Mouse (Mus musculus) forebrain, embryonic 11.5 days (tissue): ENCODE measurements around the gene Grm3. TPM values are rescaled to one million over a fixed set of nuclear protein-coding genes. Genes with fewer than 3 reads are reported as not detected.
A peak's percentile ranks its signal among the peaks of the same experiment; 100 is the strongest.

Source experiments
- ATAC-seq: fragments of 200-750 bp; cut with Nextera tagmentation; replicated peaks from 2 replicates; pipeline ENCODE4 v1.8.0; 2017; ENCODE audit warnings: moderate TSS enrichment; ENCODE audit not compliant: low FRiP score
- DNase-seq: peaks from one replicate; pipeline ENCODE4 v3.0.0-alpha.2; 2017; ENCODE audit warnings: low spot score
- H3K27ac ChIP-seq: fragments of 300-500 bp; sonication (generic); 2 replicates; pipeline ENCODE4 v1.5.1; 2014; ENCODE audit warnings: low read depth, low read length
- H3K27me3 ChIP-seq: fragments of 300-500 bp; sonication (generic); 2 replicates; pipeline ENCODE4 v1.6.1; 2014; ENCODE audit warnings: mild to moderate bottlenecking, low read length, mixed read lengths; ENCODE audit not compliant: control insufficient read depth, insufficient read depth
- H3K36me3 ChIP-seq: fragments of 300-500 bp; sonication (generic); 2 replicates; pipeline ENCODE4 v1.6.1; 2014; ENCODE audit warnings: mild to moderate bottlenecking, low read length, moderate library complexity, mixed read lengths; ENCODE audit not compliant: control insufficient read depth, insufficient read depth
- H3K4me1 ChIP-seq: fragments of 300-500 bp; sonication (generic); replicated peaks from 2 replicates; pipeline ENCODE4 v1.6.1; 2014; ENCODE audit warnings: low read length, mixed read lengths; ENCODE audit not compliant: control insufficient read depth, insufficient read depth
- H3K4me2 ChIP-seq: fragments of 300-500 bp; sonication (generic); 2 replicates; pipeline ENCODE4 v1.6.1; 2014; ENCODE audit warnings: low read depth, mild to moderate bottlenecking, low read length, moderate library complexity, mixed read lengths; ENCODE audit not compliant: severe bottlenecking
- H3K4me3 ChIP-seq: fragments of 300-500 bp; sonication (generic); 2 replicates; pipeline ENCODE4 v1.5.1; 2014; ENCODE audit warnings: low read depth, low read length
- H3K9ac ChIP-seq: fragments of 300-500 bp; sonication (generic); 2 replicates; pipeline ENCODE4 v1.6.1; 2014; ENCODE audit warnings: low read length
- H3K9me3 ChIP-seq: fragments of 300-500 bp; sonication (generic); 2 replicates; pipeline ENCODE4 v1.6.1; 2016; ENCODE audit warnings: low read length, mixed read lengths; ENCODE audit not compliant: control insufficient read depth
- WGBS: fragments of 180-500 bp; shearing (Covaris S2); extraction: QIAGEN DNeasy Blood & Tissue Kit; methylation state at CpG from one replicate; pipeline ENCODE4 v1.1.7; 2014; 5-methylcytosine and 5-hydroxymethylcytosine counted together
- polyA plus RNA-seq: library from polyadenylated mRNA; unstranded; fragments of >200 nt; fragmentation: Nextera tagmentation; extraction: Ambion mirVana; gene quantifications from 2 replicates; pipeline ENCODE4 v1.2.1, GENCODE M21; 2014

Gene Grm3
- polyA plus RNA-seq, 1 experiment from 2014 or later = 0.51 TPM

GRCm38 (mm10) chr5:9579021-9579420, 145.9 kb downstream of the Grm3 start:
- H3K27me3 ChIP-seq = no peaks in the 10 kb centered on the region
- H3K4me2 ChIP-seq = no peak overlapping the region
- ATAC-seq (no peak), DNase-seq (no peak)
- no peak overlapping the region for H3K9ac ChIP-seq
- no peak overlapping the region for H3K4me3 ChIP-seq
- WGBS = 80% methylated on average over 2 of the region's 2 CpGs
- H3K27ac ChIP-seq = no peak overlapping the region
- H3K36me3 ChIP-seq = no peaks in the 10 kb centered on the region
- no peaks in the 10 kb centered on the region for H3K4me1 ChIP-seq
- H3K9me3 ChIP-seq = no peaks in the 10 kb centered on the region

- no peak for ATAC-seq
- H3K9me3 ChIP-seq = no peaks in the 10 kb centered on the region
- no peaks in the 10 kb centered on the region for H3K27me3 ChIP-seq
- no peak overlapping the region for H3K4me3 ChIP-seq
- H3K36me3 ChIP-seq = no peaks in the 10 kb centered on the region
- H3K4me1 ChIP-seq = no peaks in the 10 kb centered on the region
- DNase-seq = no peak
- H3K9ac ChIP-seq = no peak overlapping the region
- H3K4me2 ChIP-seq = no peak overlapping the region
- WGBS = 81% methylated on average over 2 of the region's 2 CpGs
- no peak overlapping the region for H3K27ac ChIP-seq
Measured at GRCm38 (mm10) chr5:9578571-9578970, 146.4 kb downstream of the Grm3 start.

- H3K27me3 ChIP-seq = no peaks in the 10 kb centered on the region
- H3K36me3 ChIP-seq = no peaks in the 10 kb centered on the region
- DNase-seq = no peak
- no peaks in the 10 kb centered on the region for H3K4me1 ChIP-seq
- WGBS = 89% methylated on average over 6 of the region's 6 CpGs
- H3K9me3 ChIP-seq = no peaks in the 10 kb centered on the region
- no peak for ATAC-seq
- no peak overlapping the region for H3K9ac ChIP-seq
- H3K4me3 ChIP-seq = no peak overlapping the region
- no peak overlapping the region for H3K4me2 ChIP-seq
- no peak overlapping the region for H3K27ac ChIP-seq
Measured at GRCm38 (mm10) chr5:9570946-9571345, 154.0 kb downstream of the Grm3 start.

- whole genome bisulfite sequencing = 58% methylated on average over 3 of the region's 3 CpGs
- DNase-seq = no peak
- H3K9ac ChIP-seq = no peak overlapping the region
- H3K27me3 ChIP-seq = no peaks in the 10 kb centered on the region
- no peaks in the 10 kb centered on the region for H3K36me3 ChIP-seq
- no peak for ATAC-seq
- no peak overlapping the region for H3K4me2 ChIP-seq
- H3K4me3 ChIP-seq = no peak overlapping the region
- no peaks in the 10 kb centered on the region for H3K4me1 ChIP-seq
- no peaks in the 10 kb centered on the region for H3K9me3 ChIP-seq
- no peak overlapping the region for H3K27ac ChIP-seq
Measured at GRCm38 (mm10) chr5:9557706-9558105, 167.3 kb downstream of the Grm3 start.

GRCm38 (mm10) chr5:9540822-9541557, 184.0 kb downstream of the Grm3 start:
- no peak overlapping the region for H3K9ac ChIP-seq
- ATAC-seq (peak; percentile 72), DNase-seq (peak; percentile 55)
- no peaks in the 10 kb centered on the region for H3K9me3 ChIP-seq
- H3K27ac ChIP-seq = no peak overlapping the region
- no peaks in the 10 kb centered on the region for H3K27me3 ChIP-seq
- H3K36me3 ChIP-seq = no peaks in the 10 kb centered on the region
- WGBS = 17% methylated on average over 8 of the region's 8 CpGs
- H3K4me1 ChIP-seq = no peaks in the 10 kb centered on the region
- H3K4me2 ChIP-seq = no peak overlapping the region
- H3K4me3 ChIP-seq = no peak overlapping the region

- no peak overlapping the region for H3K27ac ChIP-seq
- DNase-seq = no peak
- no peaks in the 10 kb centered on the region for H3K4me1 ChIP-seq
- no peaks in the 10 kb centered on the region for H3K27me3 ChIP-seq
- no peak overlapping the region for H3K4me2 ChIP-seq
- no peaks in the 10 kb centered on the region for H3K9me3 ChIP-seq
- no peak overlapping the region for H3K9ac ChIP-seq
- WGBS = 87% methylated on average over 4 of the region's 4 CpGs
- H3K4me3 ChIP-seq = no peak overlapping the region
- no peak for ATAC-seq
- H3K36me3 ChIP-seq = no peaks in the 10 kb centered on the region
Measured at GRCm38 (mm10) chr5:9525507-9525906, 199.5 kb downstream of the Grm3 start.

GRCm38 (mm10) chr5:9511027-9511426, 213.9 kb downstream of the Grm3 start:
- no peak overlapping the region for H3K4me3 ChIP-seq
- no peak overlapping the region for H3K27ac ChIP-seq
- H3K4me2 ChIP-seq = no peak overlapping the region
- H3K9me3 ChIP-seq = no peaks in the 10 kb centered on the region
- H3K9ac ChIP-seq = no peak overlapping the region
- 92% methylated on average over 1 of the region's 1 CpGs for WGBS
- no peak for DNase-seq
- ATAC-seq = no peak
- no peaks in the 10 kb centered on the region for H3K4me1 ChIP-seq
- no peaks in the 10 kb centered on the region for H3K27me3 ChIP-seq
- H3K36me3 ChIP-seq = no peaks in the 10 kb centered on the region

GRCm38 (mm10) chr5:9497235-9497634, 227.7 kb downstream of the Grm3 start:
- H3K9ac ChIP-seq = no peak overlapping the region
- no peaks in the 10 kb centered on the region for H3K9me3 ChIP-seq
- no peak overlapping the region for H3K27ac ChIP-seq
- ATAC-seq (no peak), DNase-seq (no peak)
- WGBS = 72% methylated on average over 4 of the region's 4 CpGs
- H3K4me3 ChIP-seq = no peak overlapping the region
- H3K4me2 ChIP-seq = no peak overlapping the region
- no peaks in the 10 kb centered on the region for H3K27me3 ChIP-seq
- no peaks in the 10 kb centered on the region for H3K36me3 ChIP-seq
- no peaks in the 10 kb centered on the region for H3K4me1 ChIP-seq

GRCm38 (mm10) chr5:9495456-9495855, 229.5 kb downstream of the Grm3 start:
- ATAC-seq = no peak
- Histone ChIP-seq H3K27ac (no peak overlapping the region), H3K27me3 (no peaks in the 10 kb centered on the region), H3K4me2 (no peak overlapping the region), H3K9ac (no peak overlapping the region), H3K9me3 (no peaks in the 10 kb centered on the region), H3K4me1 (no peaks in the 10 kb centered on the region), H3K36me3 (no peaks in the 10 kb centered on the region), H3K4me3 (no peak overlapping the region)
- no peak for DNase-seq
- 19% methylated on average over 5 of the region's 5 CpGs for WGBS
